Mouse (Mus musculus): ENCODE results near the gene Adam33. TPM values are rescaled to one million over a fixed set of nuclear protein-coding genes. Genes with fewer than 3 reads are reported as not detected.
"Not testable (repeated sequence)": the region's sequence is repeated elsewhere in the genome, so short reads cannot be mapped to it uniquely, and the experiment has no call there.

Gene Adam33
- polyA plus RNA-seq, 1 experiment from 2014 or later: 0.59 TPM

- Histone ChIP-seq H3K9ac (no peak overlapping the region), H3K4me2 (no peak overlapping the region), H3K4me3 (no peak overlapping the region), H3K27me3 (peaks cover 54% of the 10 kb centered on the region), H3K9me3 (no peaks in the 10 kb centered on the region), H3K36me3 (no peaks in the 10 kb centered on the region), H3K4me1 (replicated peaks) (peaks cover 19% of the 10 kb centered on the region), H3K27ac (replicated peaks) (no peak overlapping the region)
- 85% methylated on average over 5 of the region's 5 CpGs for WGBS
- no peak for ATAC-seq (ENCODE audit: low read depth)
Observed at GRCm38 (mm10) chr2:131038675-131039074, 24.9 kb downstream of the Adam33 start.

GRCm38 (mm10) chr2:131038197-131038596, 25.4 kb downstream of the Adam33 start:
- peaks cover 19% of the 10 kb centered on the region for H3K4me1 ChIP-seq (replicated peaks)
- no peak overlapping the region for H3K4me2 ChIP-seq
- 93% methylated on average over 6 of the region's 6 CpGs for WGBS
- H3K36me3 ChIP-seq: no peaks in the 10 kb centered on the region
- no peak for ATAC-seq (ENCODE audit: low read depth)
- peaks cover 51% of the 10 kb centered on the region for H3K27me3 ChIP-seq
- H3K9ac ChIP-seq: no peak overlapping the region
- no peaks in the 10 kb centered on the region for H3K9me3 ChIP-seq
- H3K27ac ChIP-seq (replicated peaks): no peak overlapping the region
- no peak overlapping the region for H3K4me3 ChIP-seq

- peaks cover 43% of the 10 kb centered on the region for H3K27me3 ChIP-seq
- H3K4me1 ChIP-seq (replicated peaks): peaks cover 19% of the 10 kb centered on the region
- no peak overlapping the region for H3K9ac ChIP-seq
- H3K4me2 ChIP-seq: no peak overlapping the region
- ATAC-seq (ENCODE audit: low read depth): no peak
- 67% methylated on average over 17 of the region's 17 CpGs for WGBS
- H3K36me3 ChIP-seq: no peaks in the 10 kb centered on the region
- H3K4me3 ChIP-seq: no peak overlapping the region
- no peaks in the 10 kb centered on the region for H3K9me3 ChIP-seq
- no peak overlapping the region for H3K27ac ChIP-seq (replicated peaks)
Observed at GRCm38 (mm10) chr2:131037226-131037990, 26.2 kb downstream of the Adam33 start.

GRCm38 (mm10) chr2:131036757-131037156, 26.9 kb downstream of the Adam33 start:
- Histone ChIP-seq H3K36me3 (no peaks in the 10 kb centered on the region), H3K9ac (no peak overlapping the region), H3K4me2 (no peak overlapping the region), H3K27ac (replicated peaks) (no peak overlapping the region), H3K4me1 (replicated peaks) (peaks cover 16% of the 10 kb centered on the region), H3K9me3 (no peaks in the 10 kb centered on the region), H3K4me3 (no peak overlapping the region), H3K27me3 (peaks cover 37% of the 10 kb centered on the region)
- no peak for ATAC-seq (ENCODE audit: low read depth)

- H3K9me3 ChIP-seq: no peaks in the 10 kb centered on the region
- H3K36me3 ChIP-seq: no peaks in the 10 kb centered on the region
- H3K4me2 ChIP-seq: no peak overlapping the region
- ATAC-seq (ENCODE audit: low read depth): no peak
- H3K27me3 ChIP-seq: peaks cover 33% of the 10 kb centered on the region
- WGBS: 82% methylated on average over 2 of the region's 2 CpGs
- H3K4me3 ChIP-seq: no peak overlapping the region
- H3K9ac ChIP-seq: no peak overlapping the region
- no peak overlapping the region for H3K27ac ChIP-seq (replicated peaks)
- H3K4me1 ChIP-seq (replicated peaks): peaks cover 12% of the 10 kb centered on the region
Observed at GRCm38 (mm10) chr2:131036343-131036742, 27.3 kb downstream of the Adam33 start.

GRCm38 (mm10) chr2:131031406-131031805, 32.2 kb downstream of the Adam33 start:
- H3K27me3 ChIP-seq; H3K9ac ChIP-seq; H3K4me1 ChIP-seq (replicated peaks); H3K4me3 ChIP-seq; H3K27ac ChIP-seq (replicated peaks); H3K4me2 ChIP-seq; ATAC-seq (ENCODE audit: low read depth); H3K9me3 ChIP-seq: not testable (repeated sequence)
- WGBS: 75% methylated on average over 1 of the region's 1 CpGs
- peaks cover 18% of the 10 kb centered on the region for H3K36me3 ChIP-seq

GRCm38 (mm10) chr2:131030998-131031397, 32.6 kb downstream of the Adam33 start:
- H3K4me2 ChIP-seq: no peak overlapping the region
- H3K27ac ChIP-seq (replicated peaks): no peak overlapping the region
- ATAC-seq (ENCODE audit: low read depth): no peak
- H3K4me1 ChIP-seq (replicated peaks): no peaks in the 10 kb centered on the region
- H3K36me3 ChIP-seq: peaks cover 22% of the 10 kb centered on the region
- H3K4me3 ChIP-seq: no peak overlapping the region
- WGBS: 81% methylated on average over 1 of the region's 1 CpGs
- H3K9me3 ChIP-seq: no peaks in the 10 kb centered on the region
- H3K27me3 ChIP-seq: no peaks in the 10 kb centered on the region
- no peak overlapping the region for H3K9ac ChIP-seq

GRCm38 (mm10) chr2:131030561-131030960, 33.1 kb downstream of the Adam33 start:
- Histone ChIP-seq H3K9ac (no peak overlapping the region), H3K9me3 (no peaks in the 10 kb centered on the region), H3K4me1 (replicated peaks) (no peaks in the 10 kb centered on the region), H3K27me3 (no peaks in the 10 kb centered on the region), H3K4me3 (no peak overlapping the region), H3K4me2 (no peak overlapping the region), H3K36me3 (peaks cover 26% of the 10 kb centered on the region), H3K27ac (replicated peaks) (no peak overlapping the region)
- no peak for ATAC-seq (ENCODE audit: low read depth)
- WGBS: 93% methylated on average over 2 of the region's 2 CpGs

GRCm38 (mm10) chr2:131029065-131029935, 34.3 kb downstream of the Adam33 start:
- Histone ChIP-seq H3K4me2 (no peak overlapping the region), H3K27ac (replicated peaks) (no peak overlapping the region), H3K36me3 (peaks cover 38% of the 10 kb centered on the region), H3K9me3 (no peaks in the 10 kb centered on the region), H3K4me3 (no peak overlapping the region), H3K27me3 (no peaks in the 10 kb centered on the region), H3K9ac (no peak overlapping the region), H3K4me1 (replicated peaks) (no peaks in the 10 kb centered on the region)
- no peak for ATAC-seq (ENCODE audit: low read depth)
- WGBS: 86% methylated on average over 9 of the region's 9 CpGs

GRCm38 (mm10) chr2:131026941-131027340, 36.7 kb downstream of the Adam33 start:
- 92% methylated on average over 3 of the region's 3 CpGs for WGBS
- H3K4me3 ChIP-seq: no peak overlapping the region
- no peak overlapping the region for H3K9ac ChIP-seq
- H3K4me2 ChIP-seq: no peak overlapping the region
- no peak overlapping the region for H3K27ac ChIP-seq (replicated peaks)
- ATAC-seq (ENCODE audit: low read depth): no peak
- no peaks in the 10 kb centered on the region for H3K27me3 ChIP-seq
- H3K4me1 ChIP-seq (replicated peaks): no peaks in the 10 kb centered on the region
- no peaks in the 10 kb centered on the region for H3K9me3 ChIP-seq
- peaks cover 60% of the 10 kb centered on the region for H3K36me3 ChIP-seq

GRCm38 (mm10) chr2:131025230-131025629, 38.4 kb downstream of the Adam33 start:
- no peaks in the 10 kb centered on the region for H3K27me3 ChIP-seq
- H3K9ac ChIP-seq: no peak overlapping the region
- WGBS: 94% methylated on average over 2 of the region's 2 CpGs
- H3K4me1 ChIP-seq (replicated peaks): no peaks in the 10 kb centered on the region
- no peak overlapping the region for H3K27ac ChIP-seq (replicated peaks)
- ATAC-seq (ENCODE audit: low read depth): no peak
- peaks cover 76% of the 10 kb centered on the region for H3K36me3 ChIP-seq
- no peak overlapping the region for H3K4me2 ChIP-seq
- no peak overlapping the region for H3K4me3 ChIP-seq
- H3K9me3 ChIP-seq: no peaks in the 10 kb centered on the region

GRCm38 (mm10) chr2:131010566-131010965, 53.0 kb downstream of the Adam33 start:
- Histone ChIP-seq H3K36me3 (peaks cover 63% of the 10 kb centered on the region), H3K27ac (replicated peaks) (no peak overlapping the region), H3K4me1 (replicated peaks) (no peaks in the 10 kb centered on the region), H3K4me2 (no peak overlapping the region), H3K9me3 (peaks cover under 1% of the 10 kb centered on the region; the same call in 1 of the 2 replicates), H3K4me3 (no peak overlapping the region), H3K27me3 (no peaks in the 10 kb centered on the region), H3K9ac (no peak overlapping the region)
- 88% methylated on average over 1 of the region's 1 CpGs for WGBS
- no peak for ATAC-seq (ENCODE audit: low read depth)

Data from neural tube, embryonic 13.5 days (tissue).